Mouse (Mus musculus) hematopoietic stem cell, adult 5-6 weeks (primary cell): ENCODE measurements around the gene Olfr1318. TPM values are rescaled to one million over a fixed set of nuclear protein-coding genes. Genes with fewer than 3 reads are reported as not detected.

ENCODE experiments used
- ATAC-seq, 2 experiments: fragments of 125-278 bp in 1 of 2; replicated peaks in 1 of 2; 2 replicates each; pipeline ENCODE4 v1.8.0; 2016 to 2017; ENCODE audit warnings: inconsistent platforms in 2 of 2, mild to moderate bottlenecking in 2 of 2, moderate number of reproducible peaks in 2 of 2, low read depth in 1 of 2, moderate TSS enrichment in 1 of 2; ENCODE audit not compliant: low FRiP score in 2 of 2, poor library complexity in 2 of 2, severe bottlenecking in 2 of 2, insufficient read depth in 1 of 2, low TSS enrichment in 1 of 2
- total RNA-seq: library from RNA; stranded (forward); fragments of 172-1452, 232-1000 nt; gene quantifications from 2 replicates; pipeline ENCODE4 v1.2.3, GENCODE M21; 2017

The Olfr1318 gene
- total RNA-seq = not detected in 2 replicates

GRCm38 (mm10) chr2:112153898-112154297 lies at the start of gene Olfr1318:
Gene Olfr1318 (plus strand): TSS chr2:112154198.
- no peak for ATAC-seq

- ATAC-seq = no peak
These were observed 38.7 kb upstream of the Olfr1318 start, which contains the start of gene Olfr1315-ps1 for GRCm38 (mm10) chr2:112115340-112115739. Gene Olfr1315-ps1 (minus strand): TSS chr2:112115440.

- ATAC-seq = no peak
These were observed 19.1 kb upstream of the Olfr1318 start, which contains the start of gene Olfr1316 for GRCm38 (mm10) chr2:112134877-112135276. Gene Olfr1316 (minus strand): TSS chr2:112134977.

GRCm38 (mm10) chr2:112140029-112140428 lies 14.0 kb upstream of the Olfr1318 start, which contains the start of gene Olfr1317:
Gene Olfr1317 (plus strand): TSS chr2:112140329.
- no peak for ATAC-seq

DNA sequence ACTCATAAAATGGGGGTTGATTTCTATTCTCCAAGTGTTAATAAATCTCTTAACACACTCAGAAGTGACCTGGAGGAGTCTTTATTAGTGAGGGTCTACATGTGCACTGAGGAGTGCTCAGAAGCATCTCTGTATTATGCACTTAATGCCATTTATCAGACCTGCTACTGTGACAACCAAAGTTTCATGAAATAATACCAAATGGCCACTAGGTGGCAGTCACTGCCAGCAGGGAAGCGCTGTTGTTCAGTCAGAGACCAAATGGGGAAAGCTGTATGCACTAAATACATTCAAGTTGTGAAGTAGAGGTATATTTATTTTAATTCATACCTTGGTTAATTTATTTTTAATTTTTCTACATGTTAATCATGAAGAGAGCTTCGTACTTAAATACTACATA lies 42.9 kb downstream of the Olfr1318 start:
- ATAC-seq = peak; percentile 87 to 90

DNA sequence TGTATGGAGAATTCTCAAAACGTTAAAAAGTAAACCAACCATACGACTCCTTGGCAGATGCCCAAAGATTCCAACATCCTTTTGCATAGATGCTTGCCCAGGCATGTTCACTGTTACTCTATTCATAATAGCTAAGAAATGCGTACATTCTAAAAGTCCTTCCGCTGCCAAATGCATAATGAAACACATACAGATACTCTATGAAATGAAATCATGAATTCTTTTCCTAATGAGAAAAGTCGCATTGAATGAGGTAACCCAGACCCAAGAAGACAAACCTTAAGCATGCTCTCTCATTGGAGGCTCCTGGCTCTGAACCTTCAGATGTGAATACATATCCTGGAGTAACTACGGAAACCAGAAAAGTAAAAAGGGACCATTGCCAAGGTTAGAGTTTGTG lies 49.1 kb downstream of the Olfr1318 start:
- no peak for ATAC-seq

Other genes starting within 250 kb of the Olfr1318 start
- gene Olfr1306, start 237.9 kb upstream of the Olfr1318 start, total RNA-seq = not detected in 2 replicates
- gene Olfr1307, start 204.8 kb upstream of the Olfr1318 start, total RNA-seq = not detected in 2 replicates
- not detected in 2 replicates for gene Olfr1308, start 189.3 kb upstream of the Olfr1318 start, total RNA-seq
- gene Olfr1309, start 163.9 kb upstream of the Olfr1318 start, total RNA-seq = not detected in 2 replicates
- not detected in 2 replicates for gene Olfr1310, start 141.5 kb upstream of the Olfr1318 start, total RNA-seq
- gene Olfr1311, start 129.8 kb upstream of the Olfr1318 start, total RNA-seq = not detected in 2 replicates
- gene Olfr1312, start 104.0 kb upstream of the Olfr1318 start, total RNA-seq = not detected in 2 replicates
- gene Olfr1313, start 76.4 kb upstream of the Olfr1318 start, total RNA-seq = not detected in 2 replicates
- not detected in 2 replicates for gene Olfr1314, start 57.4 kb upstream of the Olfr1318 start, total RNA-seq
- gene Olfr1315-ps1, start 38.8 kb upstream of the Olfr1318 start, total RNA-seq = not detected in 2 replicates
- gene Olfr1316, start 19.2 kb upstream of the Olfr1318 start, total RNA-seq = not detected in 2 replicates
- gene Olfr1317, start 13.9 kb upstream of the Olfr1318 start, total RNA-seq = not detected in 2 replicates
- 7.8 and 22.5 TPM in 2 replicates for gene Lpcat4, start 85.3 kb downstream of the Olfr1318 start, total RNA-seq
- not detected in 2 replicates for gene Nutm1, start 105.1 kb downstream of the Olfr1318 start, total RNA-seq
- gene Nop10, start 107.7 kb downstream of the Olfr1318 start, total RNA-seq = 109 and 165 TPM in 2 replicates
- gene Slc12a6, start 111.6 kb downstream of the Olfr1318 start, total RNA-seq = 95.7 and 126 TPM in 2 replicates
- gene Gm21985, start 112.1 kb downstream of the Olfr1318 start, total RNA-seq = not detected in 2 replicates
- gene Emc4, start 213.8 kb downstream of the Olfr1318 start, total RNA-seq = 48.9 and 54.9 TPM in 2 replicates
- 20.3 and 21.7 TPM in 2 replicates for gene Katnbl1, start 225.0 kb downstream of the Olfr1318 start, total RNA-seq